Mouse (Mus musculus) right cerebral cortex, postnatal 36 days (tissue): Measurements from ENCODE around the gene Lmo3.

Experiments
- DNase-seq, 2 experiments: peaks; one replicate each; pipeline ENCODE4 v3.0.0; 2022; ENCODE audit warnings: low spot score in 2 of 2, mixed read lengths in 1 of 2

Gene Lmo3

DNA sequence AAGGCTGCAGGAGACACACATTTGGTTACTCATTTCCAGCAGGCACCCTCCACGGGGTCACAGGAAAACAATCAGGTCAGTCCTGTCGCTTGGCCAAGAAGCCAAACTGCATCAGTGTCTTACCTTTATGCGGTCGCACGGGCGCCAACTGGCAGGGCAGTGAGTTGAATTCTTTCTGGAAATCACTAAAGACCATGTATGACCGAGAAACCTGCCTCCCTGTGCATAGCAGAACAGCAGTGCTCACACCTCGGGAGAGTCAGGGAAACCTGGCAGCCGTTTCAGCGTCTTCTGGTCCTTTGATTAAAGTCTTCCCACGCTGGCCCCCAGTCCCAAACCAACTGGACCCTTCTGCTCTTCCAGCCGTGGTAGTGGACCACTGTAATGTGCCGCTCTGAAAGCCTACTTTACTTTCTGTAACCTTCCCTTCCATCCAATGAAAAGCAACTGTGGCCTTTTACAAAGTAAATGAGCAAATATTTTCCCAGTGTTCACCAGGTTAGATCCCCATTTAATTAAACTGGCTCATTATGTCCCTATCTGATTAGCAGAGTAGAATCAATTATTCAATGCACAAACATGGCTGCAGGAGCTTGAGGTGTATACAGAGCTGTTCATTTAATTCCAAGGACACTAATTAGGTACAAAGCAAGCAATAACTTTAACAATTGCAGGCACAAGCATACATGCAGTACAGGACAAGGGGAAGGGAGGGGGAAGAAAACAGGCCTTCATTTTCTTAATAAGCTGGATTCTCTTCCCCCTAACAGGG lies at the start of gene Lmo3:
Lmo3 (minus strand) TSS at position 235 of the 772 bp plus-strand sequence.
- DNase-seq: no peak

DNA sequence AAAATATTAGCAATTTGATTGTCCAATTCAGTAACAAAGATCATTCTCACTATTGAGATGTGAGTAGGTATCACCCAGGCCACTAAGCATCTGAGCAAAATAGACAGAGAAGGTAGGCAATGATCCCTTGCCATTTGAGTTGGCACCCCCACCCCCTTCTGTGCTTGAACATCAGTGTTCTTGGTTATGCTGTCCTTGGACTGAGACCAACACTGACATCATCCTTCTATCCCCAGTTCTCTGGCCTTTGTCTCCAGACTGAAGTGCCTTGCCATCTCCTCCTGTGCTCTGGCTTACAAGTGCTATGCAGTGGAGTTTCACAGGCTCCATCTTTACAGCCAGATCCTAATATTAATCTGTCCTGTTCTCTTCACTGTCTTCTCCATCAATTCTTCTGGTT lies 39.0 kb upstream of the Lmo3 start:
- DNase-seq: no peak

DNA sequence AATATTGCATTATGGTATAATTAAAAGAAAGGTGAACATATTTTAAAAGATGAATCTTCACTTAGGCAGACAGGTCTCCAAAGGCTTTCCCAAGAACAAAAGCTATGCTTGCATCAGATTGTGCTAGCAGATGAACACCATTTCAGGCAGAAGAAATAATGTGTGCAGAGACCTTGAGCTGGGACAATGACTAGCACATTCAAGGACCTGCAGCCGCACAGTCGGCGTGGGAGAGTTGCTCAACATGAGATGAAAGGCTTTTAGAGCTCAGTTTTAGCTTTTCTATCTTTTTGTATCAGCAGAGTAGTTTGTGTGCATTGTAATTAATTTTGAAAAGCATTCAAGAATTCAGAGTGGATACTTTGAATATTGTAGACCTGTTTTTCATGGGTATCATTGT lies 36.6 kb upstream of the Lmo3 start:
- DNase-seq: no peak

DNA sequence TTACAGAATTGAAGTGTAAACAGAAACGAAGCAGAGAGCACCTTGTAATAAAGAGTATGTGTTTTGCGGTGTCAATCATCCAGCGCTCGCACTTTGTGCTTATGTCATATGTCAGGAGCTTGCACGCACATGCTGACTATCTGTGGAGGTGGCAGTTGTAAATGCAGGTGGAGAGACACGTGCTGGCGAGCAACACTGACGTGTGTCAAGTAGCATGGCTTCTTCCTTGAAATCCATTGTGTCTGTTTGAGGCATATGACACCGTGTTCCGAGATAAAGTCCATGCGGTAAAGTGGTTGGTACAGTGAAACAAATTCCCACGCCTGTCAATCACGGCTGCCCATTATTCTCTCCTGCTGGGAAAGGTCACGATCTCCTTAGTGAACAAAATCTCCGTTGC lies 15.2 kb upstream of the Lmo3 start:
- no peak for DNase-seq

DNA sequence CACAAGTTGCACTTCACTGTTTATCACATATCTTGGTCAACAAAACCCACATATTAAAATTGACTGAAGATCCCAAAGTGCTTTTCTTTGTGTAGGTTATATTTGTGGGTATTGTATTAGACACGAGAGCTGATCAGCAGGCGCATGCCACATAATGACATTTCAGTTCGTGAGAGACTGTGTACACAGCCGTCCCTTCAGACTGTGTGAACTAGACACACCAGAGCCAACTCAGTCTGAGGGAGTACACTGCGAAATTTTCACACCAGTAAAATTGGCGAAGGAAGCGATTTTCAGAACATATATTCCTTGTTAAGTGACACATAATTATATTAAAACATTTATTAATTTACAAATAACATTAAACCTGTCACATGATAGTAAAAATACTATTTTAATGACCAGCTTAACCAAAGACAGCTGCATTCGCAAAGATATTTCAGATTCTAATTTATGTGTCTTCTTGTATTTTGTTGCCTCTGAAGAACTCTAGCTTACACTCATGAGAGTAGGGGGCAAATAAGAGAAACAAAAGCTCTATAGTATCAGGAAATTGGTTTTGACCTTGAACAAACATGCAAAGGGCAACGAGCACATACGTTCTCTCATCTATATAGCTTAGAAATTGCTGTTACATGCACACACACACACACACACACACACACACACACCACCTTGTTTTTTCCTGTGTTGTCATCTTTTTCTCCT lies 14.4 kb upstream of the Lmo3 start:
- DNase-seq: no peak

DNA sequence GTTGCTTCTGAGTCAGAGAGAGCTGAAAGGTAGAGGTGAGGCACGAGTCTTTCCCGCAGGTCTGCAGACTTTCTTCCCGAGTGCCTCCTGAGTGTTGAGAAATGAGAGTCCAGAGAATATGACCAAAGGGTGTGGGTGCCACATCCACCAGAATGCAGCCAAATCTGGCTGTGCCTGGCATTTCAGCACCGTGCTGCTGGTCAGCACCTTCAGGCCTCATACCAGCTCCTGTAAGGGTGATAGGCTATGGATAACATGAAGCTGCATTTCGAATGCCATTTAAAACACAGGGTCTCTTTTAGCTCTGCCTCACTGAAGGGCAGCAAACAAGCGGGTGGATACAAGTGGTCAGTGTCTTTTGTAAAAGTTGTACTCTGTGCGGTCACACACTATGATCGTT lies 1.5 kb upstream of the Lmo3 start:
- no peak for DNase-seq

DNA sequence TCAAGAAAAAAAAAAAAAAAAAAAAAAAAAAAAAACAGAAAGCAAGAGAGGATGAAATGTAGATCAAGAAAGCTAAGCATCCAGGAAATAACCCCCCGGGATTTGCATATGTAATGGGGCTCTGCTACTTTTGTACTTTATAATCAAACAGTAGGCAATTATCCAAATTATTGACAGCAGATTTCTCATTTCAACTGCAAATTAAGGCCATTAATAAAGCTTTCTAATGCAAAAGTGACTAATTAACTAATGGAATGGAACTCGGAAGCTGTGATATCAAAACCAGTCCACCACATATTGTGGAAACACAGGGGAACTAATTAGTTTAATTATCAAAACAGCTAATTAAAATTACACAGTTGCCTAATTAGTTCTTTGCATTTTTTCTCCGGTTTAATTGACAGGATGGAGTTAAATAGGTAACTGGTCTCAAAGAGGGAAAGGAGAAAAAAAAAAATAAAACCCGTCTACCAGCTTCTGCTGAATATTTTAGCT lies 785 bp upstream of the Lmo3 start:
- DNase-seq: no peak

DNA sequence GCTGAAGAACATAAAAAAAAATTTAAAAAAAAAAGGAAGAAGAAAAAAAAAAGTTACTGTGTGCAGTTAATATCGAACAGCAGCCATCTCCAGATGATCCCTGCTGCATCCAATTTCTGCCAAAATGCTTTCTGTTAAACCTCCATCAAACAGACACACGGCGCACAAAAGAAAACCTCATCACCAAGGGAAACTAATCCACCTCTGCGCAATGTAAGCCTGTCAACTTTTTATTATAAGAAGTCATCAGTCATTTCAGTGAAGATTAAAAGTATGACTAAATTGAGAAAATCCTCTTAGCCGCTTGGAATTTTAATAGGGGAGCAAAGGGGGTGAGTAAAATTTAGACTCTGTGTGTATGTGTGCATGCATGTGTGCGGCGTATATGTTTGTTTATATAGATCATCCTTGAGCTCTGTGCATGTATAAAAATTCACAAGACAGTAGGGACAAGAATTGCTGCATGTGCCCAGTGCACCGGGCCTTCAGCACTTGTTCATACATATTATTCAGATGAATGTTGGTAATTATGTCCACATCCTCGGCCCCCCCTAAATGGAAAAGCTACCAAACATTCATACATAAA lies 1.2 kb downstream of the Lmo3 start:
- DNase-seq: no peak

DNA sequence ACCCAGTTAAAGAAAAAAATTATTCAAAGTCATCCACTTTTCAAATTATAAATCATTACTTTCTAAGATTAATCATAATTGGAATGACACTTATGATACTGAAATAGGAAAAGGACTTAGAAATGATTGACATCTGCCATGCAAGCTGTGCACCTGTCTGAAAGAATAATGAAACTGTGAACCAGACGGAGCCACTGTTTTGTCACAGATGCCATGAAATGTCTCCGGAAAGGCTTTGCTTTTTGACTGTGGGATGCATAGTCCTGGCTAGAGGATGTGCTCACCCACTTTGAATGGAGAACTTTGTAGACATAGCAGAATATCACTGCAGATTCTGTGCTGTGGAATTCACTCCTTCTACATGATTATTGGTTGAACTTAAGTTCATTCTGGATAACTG lies 18.4 kb downstream of the Lmo3 start:
- DNase-seq: no peak

DNA sequence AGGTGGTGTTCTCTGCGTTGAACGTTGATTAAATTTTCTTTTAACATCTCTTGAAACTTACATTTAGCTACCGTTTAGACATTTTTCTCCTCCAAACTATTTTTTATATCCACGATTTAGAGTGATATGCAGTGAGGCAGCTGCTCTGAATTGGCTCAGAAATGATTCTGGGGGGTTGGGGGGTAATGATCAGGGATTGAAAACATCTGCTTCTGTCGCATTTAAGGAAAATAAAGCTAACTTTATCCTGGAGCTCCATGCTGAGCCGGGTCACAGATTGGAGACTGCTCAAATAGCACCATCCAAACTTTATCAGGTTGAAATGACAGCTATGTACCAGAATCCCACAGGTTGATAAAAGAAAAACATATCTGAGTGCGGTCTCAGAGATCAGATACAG lies 29.6 kb downstream of the Lmo3 start:
- no peak for DNase-seq

DNA sequence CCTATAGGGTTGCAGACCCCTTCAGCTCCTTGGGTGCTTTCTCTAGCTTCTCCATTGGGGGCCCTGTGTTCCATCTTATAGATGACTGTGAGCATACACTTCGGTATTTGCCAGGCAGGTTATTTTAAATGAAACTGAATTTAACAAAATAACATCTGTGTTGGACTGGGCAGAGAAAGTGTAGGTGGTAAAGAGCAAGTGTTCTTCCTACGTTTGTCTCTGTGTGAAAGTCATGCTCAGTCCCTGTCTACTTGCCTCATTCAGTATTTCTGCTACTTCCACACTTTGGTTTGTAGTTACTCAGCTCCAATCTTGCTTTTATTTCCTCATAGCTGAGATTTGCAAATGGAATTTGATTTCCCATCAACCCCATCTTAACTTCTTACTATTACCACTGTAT lies 46.9 kb downstream of the Lmo3 start:
- DNase-seq: no peak

DNA sequence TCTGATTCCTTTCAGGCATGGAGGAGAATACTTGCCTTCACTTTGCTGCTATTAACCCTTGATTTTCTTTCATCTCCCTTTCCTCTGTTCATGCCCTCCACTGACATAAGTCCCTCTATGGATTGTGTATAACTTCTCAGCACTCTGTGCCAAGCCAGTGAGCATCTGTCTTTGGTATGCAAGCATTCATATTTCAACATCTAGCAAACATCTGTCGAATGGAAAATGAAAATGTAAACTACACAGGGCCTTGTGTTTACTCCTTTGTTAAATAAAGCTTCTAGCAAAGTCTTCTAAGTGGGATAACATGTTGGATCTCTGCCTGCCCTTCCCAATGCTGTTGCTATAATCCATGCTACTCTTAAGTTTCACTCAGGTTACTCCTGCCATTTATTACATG lies 75.1 kb downstream of the Lmo3 start:
- DNase-seq: no peak

DNA sequence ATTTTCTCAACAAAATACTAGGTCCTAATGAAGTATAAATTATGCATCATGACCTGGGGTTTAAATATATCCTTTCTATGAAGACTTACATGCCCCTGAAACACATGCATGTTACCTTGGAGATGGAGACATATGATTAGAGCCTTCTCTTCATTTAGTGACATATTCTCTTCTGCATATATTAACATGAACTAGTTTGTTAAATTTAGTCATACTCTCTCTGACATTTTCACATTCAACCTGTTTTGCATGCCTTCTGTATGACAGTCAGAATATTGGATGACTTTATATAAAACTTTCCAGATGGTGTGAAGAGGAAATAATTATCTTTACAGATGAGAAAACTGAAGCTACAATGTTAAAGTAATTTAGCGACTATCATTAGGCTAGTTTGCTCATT lies 77.8 kb downstream of the Lmo3 start:
- DNase-seq: no peak

DNA sequence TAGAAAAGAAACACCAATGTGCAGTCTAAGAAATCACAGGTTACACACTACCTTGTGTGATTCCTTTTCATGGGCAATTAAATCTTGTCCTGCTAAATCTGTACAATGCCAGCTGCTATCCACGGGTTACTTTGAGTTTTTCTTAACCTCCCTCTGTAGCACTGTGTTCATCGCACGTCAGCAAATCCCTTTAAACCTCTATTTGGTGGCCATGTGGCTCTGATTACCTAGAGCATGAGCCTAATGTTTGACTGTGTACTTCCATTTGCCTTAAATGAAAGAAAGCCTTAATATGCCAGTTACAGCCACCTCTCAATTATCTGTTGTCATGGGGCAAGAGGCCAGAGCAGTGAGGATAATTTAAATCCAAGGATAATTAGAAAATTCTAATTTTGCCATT lies 98.9 kb downstream of the Lmo3 start:
- no peak for DNase-seq

DNA sequence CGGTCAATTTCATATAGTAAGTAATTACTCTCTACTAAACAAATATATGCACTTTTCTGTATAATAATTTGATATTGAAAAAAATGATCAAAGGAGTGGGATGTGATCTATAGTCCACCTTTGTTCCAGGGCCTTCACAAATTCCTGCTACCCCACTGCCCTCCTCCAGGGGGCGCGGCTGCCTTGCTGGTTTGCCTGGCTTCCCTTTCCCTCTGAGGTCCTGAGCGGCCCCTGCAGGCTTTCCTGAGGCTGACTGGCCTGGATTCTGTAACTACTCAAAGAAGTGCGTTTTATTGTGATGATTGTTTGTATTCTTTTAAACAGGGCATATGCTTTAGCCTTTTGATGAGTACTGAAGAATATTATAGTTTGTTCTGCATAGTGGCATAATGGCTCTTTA lies 104.2 kb downstream of the Lmo3 start:
- peak; percentile 41 to 52 for DNase-seq

DNA sequence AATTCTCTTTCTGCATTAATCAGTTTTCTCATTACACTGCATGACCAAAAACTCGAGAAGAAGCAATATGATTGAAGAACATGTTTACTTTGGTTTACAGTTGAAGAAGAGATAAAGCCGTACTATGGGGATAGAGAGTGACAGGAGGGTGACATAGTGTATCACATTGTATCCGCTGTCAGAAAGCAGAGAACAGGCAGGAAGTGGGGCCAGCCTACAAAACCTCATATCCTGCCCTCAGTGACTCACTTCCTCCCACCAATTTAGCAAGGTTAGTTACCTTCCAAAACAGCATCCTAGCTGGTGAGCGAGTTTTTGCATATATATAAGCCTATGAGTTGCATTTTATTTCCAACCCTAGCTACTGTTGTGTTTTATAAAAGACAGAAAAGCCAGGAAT lies 112.6 kb downstream of the Lmo3 start:
- DNase-seq: no peak

DNA sequence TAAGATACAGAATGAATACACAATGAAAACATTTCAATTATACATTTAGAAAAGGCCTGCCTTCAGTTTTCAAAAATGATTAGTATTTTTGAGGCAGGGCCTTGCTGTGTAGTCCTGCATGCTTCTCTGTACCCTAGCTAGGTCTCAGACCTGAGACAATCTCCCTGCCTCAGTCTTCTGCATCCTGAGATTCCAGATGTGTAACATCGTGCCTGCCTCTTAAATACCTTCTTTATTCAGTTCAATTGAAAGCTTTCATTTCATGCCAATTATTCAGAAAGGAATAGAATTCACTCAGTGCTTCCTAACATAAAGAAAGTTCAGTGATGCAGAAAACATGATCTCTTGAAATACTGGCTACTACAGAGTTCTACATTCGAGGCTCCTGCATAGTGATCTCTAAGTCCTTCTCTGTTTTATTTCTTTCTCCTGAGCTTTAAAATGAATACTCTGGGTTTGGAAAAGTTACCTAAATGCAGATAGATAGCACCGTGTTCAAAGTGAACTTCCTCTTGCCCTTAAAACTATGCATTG lies 137.2 kb downstream of the Lmo3 start:
- no peak for DNase-seq

DNA sequence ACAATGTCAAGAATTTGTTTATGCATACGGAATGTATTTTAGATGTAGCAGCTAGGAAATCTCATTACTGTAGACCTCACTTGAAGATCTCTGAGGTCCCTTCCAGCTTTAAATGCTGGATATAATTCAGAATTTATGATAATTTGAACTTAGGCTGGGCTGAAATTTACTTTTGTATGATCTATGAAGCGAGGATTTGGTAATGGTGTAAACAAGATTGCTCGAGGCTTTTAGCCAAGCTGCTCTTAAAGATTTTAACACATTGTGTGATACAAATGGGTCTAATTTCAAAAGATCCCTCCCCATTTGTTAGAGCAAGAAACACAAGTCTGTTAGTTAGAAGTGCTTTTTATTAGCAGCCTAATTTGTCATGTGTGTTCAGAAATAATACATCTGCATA lies 144.4 kb downstream of the Lmo3 start:
- DNase-seq: no peak

DNA sequence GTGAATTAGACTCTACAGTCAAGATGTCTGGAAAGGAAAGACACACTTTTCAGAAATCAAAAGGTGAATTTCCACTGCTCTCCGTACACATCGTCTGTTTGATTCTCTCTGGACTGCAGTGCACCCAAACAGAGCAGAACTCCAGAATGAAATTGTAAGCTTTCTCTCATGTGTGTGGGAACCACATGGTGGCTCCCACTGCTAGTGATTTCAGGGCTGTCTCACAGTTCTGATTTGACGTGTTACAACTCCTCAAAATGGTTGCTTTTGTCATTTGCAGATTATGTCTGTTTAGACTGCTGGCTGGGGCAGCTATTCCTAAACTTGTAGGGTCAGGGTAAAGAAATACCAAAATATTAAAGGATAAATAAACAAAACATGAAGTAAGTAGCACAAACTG lies 145.0 kb downstream of the Lmo3 start:
- DNase-seq: no peak

DNA sequence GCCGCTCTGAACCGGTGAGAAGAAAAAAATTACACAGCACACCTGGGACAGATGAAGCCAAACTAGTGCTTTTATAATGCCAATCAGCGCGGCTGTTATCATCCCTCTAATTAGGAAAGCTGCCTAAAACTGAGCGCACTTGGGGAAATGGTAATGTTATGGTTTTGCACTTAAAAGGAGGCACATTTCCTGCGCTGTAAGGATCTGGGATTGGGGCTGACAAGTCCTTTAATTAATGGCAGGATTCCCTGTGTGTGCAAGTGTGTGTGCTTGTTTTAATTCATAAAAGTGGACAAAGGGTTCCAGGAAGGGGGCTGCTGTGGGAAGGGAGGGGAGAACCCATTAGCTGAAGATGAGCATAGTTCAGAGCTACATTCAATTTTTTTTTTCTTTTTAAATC lies 154.4 kb downstream of the Lmo3 start:
- no peak for DNase-seq

DNA sequence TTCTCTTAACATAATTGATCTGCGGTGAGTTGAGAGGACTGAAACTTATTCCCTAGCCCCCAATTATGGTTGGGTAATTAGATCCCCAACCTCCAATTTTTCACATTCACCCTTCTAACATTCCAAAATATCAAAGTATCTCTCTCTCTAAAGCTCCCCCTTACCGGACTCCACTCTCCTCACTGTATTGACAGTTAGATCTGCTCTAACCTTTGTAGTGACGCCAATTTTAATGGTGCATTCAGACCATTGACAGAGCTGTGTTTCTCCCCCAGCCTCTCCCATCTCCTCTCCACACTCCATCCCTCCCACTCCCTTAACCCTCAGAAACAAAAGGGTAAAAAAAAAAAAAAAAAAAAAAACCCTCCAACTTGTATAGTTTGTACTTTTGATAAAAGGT lies 154.9 kb downstream of the Lmo3 start:
- DNase-seq: no peak

DNA sequence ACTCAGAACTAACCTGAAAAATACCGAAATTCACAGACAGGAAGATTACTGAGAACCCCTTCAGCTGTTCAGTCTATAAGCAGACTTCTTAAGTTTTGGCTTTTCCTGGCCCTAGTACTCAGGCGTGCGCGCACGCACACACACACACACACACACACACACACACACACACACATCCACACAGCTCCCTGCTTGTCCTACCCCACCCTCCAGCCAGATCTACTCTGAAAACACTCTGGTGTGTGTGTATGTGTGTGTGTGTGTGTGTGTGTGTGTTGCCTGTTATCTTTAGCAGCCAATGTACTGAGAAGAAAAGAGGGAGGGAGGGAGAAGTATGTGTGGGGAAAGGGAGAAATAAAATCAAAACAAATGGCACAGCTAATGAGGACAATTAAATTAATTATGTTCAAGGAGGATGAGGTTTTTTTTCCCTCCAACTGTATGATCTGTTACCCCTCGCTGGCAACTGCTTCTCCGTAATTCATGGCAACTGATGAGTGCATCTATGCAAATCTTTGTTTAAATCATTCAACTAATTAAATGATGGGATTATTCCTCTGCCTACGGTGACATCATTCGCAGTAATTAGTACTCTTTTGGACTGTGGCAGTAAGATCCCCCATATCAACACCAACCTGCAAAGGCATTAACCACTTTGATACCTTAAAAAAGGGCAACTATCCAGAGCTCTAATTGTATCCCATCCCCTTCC lies 157.1 kb downstream of the Lmo3 start:
- DNase-seq: no peak
